Mouse (Mus musculus) heart, embryonic 13.5 days (tissue): ENCODE data around the gene Sgcb. TPM values are rescaled to one million over a fixed set of nuclear protein-coding genes. Genes with fewer than 3 reads are reported as not detected.
"Not testable (repeated sequence)": the region's sequence is repeated elsewhere in the genome, so short reads cannot be mapped to it uniquely, and the experiment has no call there.

Source experiments
- ATAC-seq: fragments of 200-750 bp; cut with Nextera tagmentation; 2 replicates; pipeline ENCODE4 v1.8.0; 2017; ENCODE audit warnings: moderate TSS enrichment; ENCODE audit not compliant: insufficient number of reproducible peaks, low FRiP score, low TSS enrichment; ENCODE audit errors: extremely low read depth
- H3K27ac ChIP-seq: fragments of 300-500 bp; sonication (generic); replicated peaks from 2 replicates; pipeline ENCODE4 v1.5.1; 2015; ENCODE audit warnings: moderate library complexity, mild to moderate bottlenecking, inconsistent platforms
- H3K27me3 ChIP-seq: fragments of 300-500 bp; sonication (generic); replicated peaks from 2 replicates; pipeline ENCODE4 v1.6.1; 2015; ENCODE audit warnings: mild to moderate bottlenecking, inconsistent platforms
- H3K36me3 ChIP-seq: fragments of 300-500 bp; sonication (generic); 2 replicates; pipeline ENCODE4 v1.6.1; 2015; ENCODE audit warnings: mild to moderate bottlenecking, inconsistent platforms
- H3K4me1 ChIP-seq: fragments of 300-500 bp; sonication (generic); 2 replicates; pipeline ENCODE4 v1.6.1; 2015; ENCODE audit warnings: inconsistent platforms
- H3K4me2 ChIP-seq: fragments of 300-500 bp; sonication (generic); 2 replicates; pipeline ENCODE4 v1.6.1; 2015; ENCODE audit warnings: inconsistent platforms, mild to moderate bottlenecking, moderate library complexity
- H3K4me3 ChIP-seq: fragments of 300-500 bp; sonication (generic); 2 replicates; pipeline ENCODE4 v1.5.1; 2015; ENCODE audit warnings: moderate library complexity, mild to moderate bottlenecking, inconsistent platforms
- H3K9ac ChIP-seq: fragments of 300-500 bp; sonication (generic); 2 replicates; pipeline ENCODE4 v1.6.1; 2015; ENCODE audit warnings: inconsistent platforms, mild to moderate bottlenecking, moderate library complexity
- H3K9me3 ChIP-seq: fragments of 300-500 bp; sonication (generic); 2 replicates; pipeline ENCODE4 v1.6.1; 2016; ENCODE audit warnings: inconsistent platforms
- WGBS: fragments of 180-500 bp; shearing (Covaris S2); methylation state at CpG from one replicate; pipeline ENCODE4 v1.1.7; 2015; ENCODE audit warnings: mixed read lengths; 5-methylcytosine and 5-hydroxymethylcytosine counted together
- polyA plus RNA-seq: library from polyadenylated mRNA; unstranded; fragments of >200 nt; fragmentation: Nextera tagmentation; extraction: Ambion mirVana; gene quantifications from 2 replicates; pipeline ENCODE4 v1.2.1, GENCODE M21; 2015

Sgcb gene
- polyA plus RNA-seq, 1 experiment from 2014 or later, result 28.5 TPM

DNA sequence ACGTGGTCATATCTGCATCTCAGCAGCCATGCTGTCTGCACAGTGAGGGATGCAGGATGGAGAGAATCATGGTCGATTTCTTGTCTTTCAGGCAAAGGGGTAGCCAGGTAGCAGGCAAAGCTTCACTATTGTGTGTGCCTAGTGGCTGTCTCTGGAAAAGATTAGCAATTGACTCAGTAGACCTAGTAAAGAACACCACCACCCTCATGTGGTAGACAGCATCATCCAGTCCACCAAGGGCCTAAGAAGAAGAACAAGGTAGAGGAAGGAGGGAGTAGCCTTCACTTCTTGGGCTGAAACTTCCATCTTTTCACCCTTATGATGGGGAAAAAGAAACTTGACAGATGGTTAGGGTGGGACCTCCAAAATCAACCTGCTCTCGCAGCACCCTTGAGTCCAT is 44.7 kb downstream of the Sgcb start:
- no peaks in the 10 kb centered on the region for H3K4me1 ChIP-seq
- WGBS, result 62% methylated on average over 3 of the region's 3 CpGs
- H3K27me3 ChIP-seq, result no peaks in the 10 kb centered on the region

GRCm38 (mm10) chr5:73601361-73601763 is 46.2 kb downstream of the Sgcb start:
- Histone ChIP-seq H3K27ac (no peak overlapping the region), H3K4me3 (no peak overlapping the region), H3K4me2 (no peak overlapping the region), H3K9me3 (no peaks in the 10 kb centered on the region; the same call in 1 of the 2 replicates), H3K27me3 (no peaks in the 10 kb centered on the region), H3K36me3 (no peaks in the 10 kb centered on the region), H3K9ac (no peak overlapping the region), H3K4me1 (no peaks in the 10 kb centered on the region)
- 74% methylated on average over 8 of the region's 8 CpGs for WGBS
- no peak for ATAC-seq

More for the DNA sequence above, 44.7 kb downstream of the Sgcb start:
- Histone ChIP-seq H3K36me3 (no peaks in the 10 kb centered on the region), H3K4me3 (no peak overlapping the region), H3K27ac (no peak overlapping the region), H3K9me3 (no peaks in the 10 kb centered on the region; the same call in 1 of the 2 replicates), H3K4me2 (no peak overlapping the region), H3K9ac (no peak overlapping the region)
- no peak for ATAC-seq

DNA sequence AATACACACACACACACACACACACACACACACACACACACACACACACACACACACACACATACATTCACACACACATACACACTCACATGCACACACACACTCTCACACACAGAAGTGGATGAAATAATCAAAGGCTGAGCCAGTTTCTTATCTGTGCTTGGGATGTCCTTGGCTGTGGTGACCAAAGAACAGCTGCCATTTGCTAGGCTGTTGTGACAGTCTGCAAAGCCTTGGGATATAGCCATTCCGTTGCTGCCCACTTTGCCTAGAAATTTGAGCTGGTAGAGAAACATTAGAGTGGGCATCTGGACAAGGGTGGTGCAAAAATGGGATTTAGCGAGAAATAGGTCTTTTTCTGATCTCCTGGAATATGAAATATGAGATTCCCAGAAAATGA is 47.6 kb downstream of the Sgcb start:
- Histone ChIP-seq H3K4me1 (no peaks in the 10 kb centered on the region), H3K36me3 (no peaks in the 10 kb centered on the region), H3K27ac (no peak overlapping the region), H3K9me3 (no peaks in the 10 kb centered on the region), H3K4me3 (no peak overlapping the region), H3K9ac (no peak overlapping the region), H3K4me2 (no peak overlapping the region), H3K27me3 (no peaks in the 10 kb centered on the region)
- WGBS, result 62% methylated on average over 2 of the region's 2 CpGs
- ATAC-seq, result no peak

DNA sequence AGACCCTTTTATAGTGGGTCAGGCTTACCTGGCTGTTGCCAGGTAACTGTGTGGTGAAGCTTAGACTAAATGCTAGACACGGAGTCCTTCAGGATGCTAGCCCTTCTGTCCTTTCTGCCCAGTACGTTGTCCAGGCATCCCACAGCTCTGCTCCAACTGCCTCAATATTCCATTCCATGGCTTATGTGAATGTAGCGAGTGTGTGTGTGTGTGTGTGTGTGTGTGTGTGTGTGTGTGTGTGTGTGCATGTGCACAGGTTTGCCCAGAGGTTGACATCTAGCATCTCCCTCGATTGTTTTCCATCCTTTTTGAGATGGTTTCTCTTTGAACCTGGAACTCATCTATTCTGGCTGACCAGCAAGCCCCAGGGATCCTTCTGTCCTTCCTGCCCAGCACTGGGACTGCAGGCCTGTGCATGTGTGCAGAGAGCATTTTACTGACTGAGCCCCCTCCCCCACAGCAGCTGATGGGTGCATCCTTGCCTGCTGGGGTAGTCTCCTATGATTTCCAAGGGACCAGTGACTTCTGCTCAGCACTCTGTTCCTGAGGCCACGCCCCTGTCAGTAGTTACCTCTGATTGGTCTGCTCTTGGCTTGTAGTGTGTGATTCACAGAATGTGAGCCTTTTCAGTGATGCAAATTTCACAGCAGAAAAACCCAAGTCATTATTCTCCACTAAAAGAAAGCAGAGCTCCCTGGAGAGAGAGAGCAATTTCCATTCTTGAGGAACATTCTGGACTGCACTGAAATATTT is 48.5 kb downstream of the Sgcb start:
- WGBS, result 67% methylated on average over 5 of the region's 5 CpGs

GRCm38 (mm10) chr5:73587119-73587518 is 60.5 kb downstream of the Sgcb start:
- H3K4me1 ChIP-seq, result no peaks in the 10 kb centered on the region; the same call in 1 of the 2 replicates
- H3K27ac ChIP-seq, result no peak overlapping the region
- no peak overlapping the region for H3K4me2 ChIP-seq
- H3K9ac ChIP-seq, result no peak overlapping the region
- no peaks in the 10 kb centered on the region for H3K27me3 ChIP-seq
- H3K4me3 ChIP-seq, result no peak overlapping the region
- no peaks in the 10 kb centered on the region for H3K9me3 ChIP-seq
- ATAC-seq, result no peak
- no peaks in the 10 kb centered on the region for H3K36me3 ChIP-seq
- WGBS, result 74% methylated on average over 3 of the region's 3 CpGs

More for the DNA sequence above, 48.5 kb downstream of the Sgcb start:
- Histone ChIP-seq H3K4me1 (no peaks in the 10 kb centered on the region), H3K4me2 (no peak overlapping the region), H3K9ac (no peak overlapping the region), H3K9me3 (no peaks in the 10 kb centered on the region), H3K27ac (no peak overlapping the region), H3K27me3 (no peaks in the 10 kb centered on the region), H3K36me3 (no peaks in the 10 kb centered on the region), H3K4me3 (no peak overlapping the region)
- no peak for ATAC-seq

GRCm38 (mm10) chr5:73586597-73586996 is 61.0 kb downstream of the Sgcb start:
- no peak for ATAC-seq
- no peaks in the 10 kb centered on the region for H3K27me3 ChIP-seq

GRCm38 (mm10) chr5:73585212-73586115 is 62.1 kb downstream of the Sgcb start:
- Histone ChIP-seq H3K4me2 (no peak overlapping the region), H3K9ac (no peak overlapping the region), H3K36me3 (no peaks in the 10 kb centered on the region), H3K4me1 (no peaks in the 10 kb centered on the region; the same call in 1 of the 2 replicates), H3K27me3 (no peaks in the 10 kb centered on the region), H3K4me3 (no peak overlapping the region), H3K27ac (no peak overlapping the region), H3K9me3 (no peaks in the 10 kb centered on the region)
- no peak for ATAC-seq
- WGBS, result 30% methylated on average over 7 of the region's 7 CpGs

More at GRCm38 (mm10) chr5:73586597-73586996, 61.0 kb downstream of the Sgcb start:
- Histone ChIP-seq H3K9me3 (no peaks in the 10 kb centered on the region), H3K36me3 (no peaks in the 10 kb centered on the region), H3K4me2 (no peak overlapping the region), H3K27ac (no peak overlapping the region), H3K9ac (no peak overlapping the region), H3K4me3 (no peak overlapping the region), H3K4me1 (no peaks in the 10 kb centered on the region; the same call in 1 of the 2 replicates)
- 73% methylated on average over 4 of the region's 4 CpGs for WGBS

GRCm38 (mm10) chr5:73584011-73584410 is 63.6 kb downstream of the Sgcb start:
- H3K4me1 ChIP-seq, H3K9me3 ChIP-seq, H3K9ac ChIP-seq, H3K4me3 ChIP-seq, H3K27ac ChIP-seq, ATAC-seq, H3K4me2 ChIP-seq, H3K36me3 ChIP-seq, H3K27me3 ChIP-seq: not testable (repeated sequence)
- WGBS, result 60% methylated on average over 6 of the region's 6 CpGs

Other genes starting within 250 kb of the Sgcb start
- not detected in 2 replicates for gene Cwh43, start 241.7 kb downstream of the Sgcb start, polyA plus RNA-seq
- gene Dcun1d4, start 166.8 kb downstream of the Sgcb start, polyA plus RNA-seq, result 15.2 and 15.7 TPM in 2 replicates
- 0.07 TPM in 1 of 2 replicates, not detected in the other for gene Lrrc66, start 15.3 kb downstream of the Sgcb start, polyA plus RNA-seq
- 0.16 and 0.17 TPM in 2 replicates for gene Spata18, start 3.6 kb upstream of the Sgcb start, polyA plus RNA-seq